Mouse (Mus musculus) liver, postnatal 0 days (tissue): ENCODE data around the gene Tmem234.

Experiments
- CTCF ChIP-seq: sonication (generic); IDR thresholded peaks from 2 replicates; pipeline ENCODE4 v1.5.1; 2016; ENCODE audit warnings: antibody characterized with exemption, low read depth
- EP300 ChIP-seq: IDR thresholded peaks from 2 replicates; pipeline ENCODE4 v1.6.1; 2016; ENCODE audit warnings: antibody characterized with exemption, low read depth, mild to moderate bottlenecking

DNA sequence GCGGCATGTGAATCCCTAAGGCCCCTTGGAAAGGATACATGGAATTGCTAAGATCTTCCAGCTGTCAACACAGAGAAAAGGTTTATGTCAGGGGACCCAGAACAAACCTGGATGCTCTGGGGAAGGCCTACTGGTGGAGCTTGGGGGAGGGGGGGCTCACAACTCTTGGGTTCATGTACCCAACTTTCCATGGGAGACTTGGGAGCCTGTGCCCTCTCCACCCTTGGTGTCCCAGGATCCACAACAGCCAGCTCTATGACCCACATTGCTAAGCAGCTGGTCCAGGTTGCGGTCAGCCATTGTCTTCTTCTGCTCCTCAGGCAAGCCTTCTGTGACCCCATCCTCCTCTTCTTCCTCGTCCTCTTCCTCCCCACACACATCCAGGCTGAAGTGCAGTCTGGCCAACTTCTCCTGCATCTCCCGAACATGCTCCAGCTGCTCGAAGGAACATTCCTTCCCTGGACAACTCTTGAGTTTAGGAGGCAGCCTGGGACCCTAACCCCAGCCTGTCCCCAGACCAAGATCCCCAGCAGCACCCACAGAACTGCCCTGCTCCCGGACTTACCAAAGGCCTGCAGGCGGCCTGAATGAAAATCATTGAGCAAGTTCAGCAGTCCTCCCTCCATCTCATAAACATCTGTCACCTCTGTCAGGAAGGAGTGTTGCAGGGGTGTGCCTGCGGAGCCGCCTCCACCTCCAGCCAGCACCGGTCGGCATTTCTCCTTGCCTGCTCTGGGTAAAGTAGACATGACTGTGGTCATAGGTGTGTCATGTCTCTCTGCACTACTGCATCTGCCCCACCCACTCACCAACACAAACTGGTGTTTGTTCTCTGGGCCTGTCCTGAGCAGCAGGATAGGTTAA, 20.2 kb downstream of the Tmem234 start:
- no peak for TF ChIP-seq CTCF
- TF ChIP-seq EP300, result no peak
